8 mouse cellular contexts compared by ENCODE assay signal in the genomic region with DNA sequence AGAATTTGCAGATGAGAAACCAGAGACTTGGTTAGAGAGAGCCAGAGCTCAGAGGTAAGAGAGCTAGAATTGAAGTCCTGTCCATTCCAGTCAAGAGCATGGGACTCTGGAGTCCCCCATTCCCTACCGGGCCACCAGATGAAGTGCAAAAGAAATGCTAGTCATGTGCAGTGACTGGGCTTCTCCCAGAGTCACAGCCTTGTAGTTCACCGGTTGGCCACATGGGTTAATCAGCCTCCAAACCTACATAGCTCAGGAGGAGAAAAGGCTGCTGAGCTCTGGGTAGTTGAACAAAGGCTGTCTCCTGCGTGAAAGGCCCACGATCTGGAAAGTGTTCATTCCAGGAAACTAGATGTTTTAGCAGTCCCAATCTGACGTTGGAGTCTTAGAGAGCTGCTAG. TPM values are rescaled to one million over a fixed set of nuclear protein-coding genes. Genes with fewer than 3 reads are reported as not detected.
A peak's percentile ranks its signal among the peaks of the same experiment; 100 is the strongest.
DNase-seq lines count a peak whose midpoint lies in the region; ATAC-seq and TF ChIP-seq lines count a peak whose summit lies in the region.

No protein-coding gene starts in this region.

- 17% methylated on average over 5 of the region's 5 CpGs for WGBS in forebrain, embryonic 12.5 days
- WGBS in forebrain, embryonic 16.5 days = 14% methylated on average over 5 of the region's 5 CpGs
- 13% methylated on average over 5 of the region's 5 CpGs for WGBS in kidney, embryonic 14.5 days

- peak; percentile 26; the same call in 1 of the 2 replicates for TF ChIP-seq CTCF in testis, adult 2 months (IDR thresholded peaks at IDR 0.05; ENCODE audit: control insufficient read depth, insufficient read depth, insufficient replicate concordance, low read depth, low read length)

- no peak for TF ChIP-seq POLR2A in testis, adult 2 months (IDR thresholded peaks at IDR 0.05; ENCODE audit: control insufficient read depth, low read depth, low read length)

- peak; percentile 53; the same call in 1 of the 2 replicates for ATAC-seq in forebrain, embryonic 12.5 days (ENCODE audit: low FRiP score)
- no peak; the same call in 1 of the 2 replicates for ATAC-seq in forebrain, embryonic 16.5 days
- ATAC-seq in kidney, embryonic 14.5 days (ENCODE audit: low FRiP score, low TSS enrichment) = peak; percentile 75; the same call in 1 of the 2 replicates

- H3K27ac ChIP-seq in forebrain, embryonic 12.5 days = no peak overlapping the region
- no peak overlapping the region for H3K27ac ChIP-seq in forebrain, embryonic 16.5 days (ENCODE audit: low read length)
- no peak overlapping the region for H3K27ac ChIP-seq in testis, adult 2 months (ENCODE audit: control insufficient read depth, insufficient read depth, low read depth, low read length)
- H3K27ac ChIP-seq in kidney, embryonic 14.5 days (ENCODE audit: low read depth, low read length) = no peak overlapping the region

- H3K4me1 ChIP-seq in forebrain, embryonic 12.5 days = no peaks in the 10 kb centered on the region; the same call in 1 of the 2 replicates
- no peaks in the 10 kb centered on the region; the same call in 1 of the 2 replicates for H3K4me1 ChIP-seq in forebrain, embryonic 16.5 days (replicated peaks; ENCODE audit: control insufficient read depth, insufficient read depth, low read length)
- H3K4me1 ChIP-seq in testis, adult 2 months (ENCODE audit: control insufficient read depth, insufficient read depth, low read length) = peaks cover 7% of the 10 kb centered on the region
- H3K4me1 ChIP-seq in kidney, embryonic 14.5 days (ENCODE audit: control insufficient read depth, insufficient read depth, low read length) = peaks cover 6% of the 10 kb centered on the region; the same call in 1 of the 2 replicates

- H3K9ac ChIP-seq in forebrain, embryonic 12.5 days = no peak overlapping the region
- no peak overlapping the region for H3K9ac ChIP-seq in forebrain, embryonic 16.5 days (replicated peaks; ENCODE audit: low read depth, low read length)
- no peak overlapping the region for H3K9ac ChIP-seq in kidney, embryonic 14.5 days (ENCODE audit: low read depth, low read length)

- no peaks in the 10 kb centered on the region for H3K36me3 ChIP-seq in forebrain, embryonic 12.5 days (replicated peaks)
- no peaks in the 10 kb centered on the region for H3K36me3 ChIP-seq in forebrain, embryonic 16.5 days (ENCODE audit: control insufficient read depth, insufficient read depth)
- H3K36me3 ChIP-seq in testis, adult 2 months (ENCODE audit: control insufficient read depth, insufficient read depth, low read length) = no peaks in the 10 kb centered on the region
- H3K36me3 ChIP-seq in kidney, embryonic 14.5 days (ENCODE audit: control insufficient read depth, insufficient read depth, low read length) = no peaks in the 10 kb centered on the region

- H3K27me3 ChIP-seq in forebrain, embryonic 12.5 days = peaks cover 12% of the 10 kb centered on the region
- H3K27me3 ChIP-seq in forebrain, embryonic 16.5 days (replicated peaks; ENCODE audit: control insufficient read depth, insufficient read depth, low read length) = no peaks in the 10 kb centered on the region
- no peaks in the 10 kb centered on the region for H3K27me3 ChIP-seq in testis, adult 2 months (ENCODE audit: control insufficient read depth, insufficient read depth, low read length)
- no peaks in the 10 kb centered on the region for H3K27me3 ChIP-seq in kidney, embryonic 14.5 days (ENCODE audit: control insufficient read depth, insufficient read depth, low read length)

- no peak overlapping the region for H3K4me2 ChIP-seq in forebrain, embryonic 12.5 days
- H3K4me2 ChIP-seq in forebrain, embryonic 16.5 days (ENCODE audit: low read length) = no peak overlapping the region
- no peak overlapping the region for H3K4me2 ChIP-seq in kidney, embryonic 14.5 days (replicated peaks; ENCODE audit: low read depth, low read length)

- no peaks in the 10 kb centered on the region for H3K9me3 ChIP-seq in forebrain, embryonic 12.5 days
- H3K9me3 ChIP-seq in forebrain, embryonic 16.5 days (ENCODE audit: control insufficient read depth, low read length) = no peaks in the 10 kb centered on the region
- no peaks in the 10 kb centered on the region for H3K9me3 ChIP-seq in kidney, embryonic 14.5 days (ENCODE audit: control insufficient read depth, low read length)

- no peak for DNase-seq in testis, postnatal 14 days (ENCODE audit: low spot score)
- DNase-seq in embryo, embryonic 10.5 days (ENCODE audit: low spot score) = peak; percentile 84
- peak; percentile 77 for DNase-seq in mesoderm, embryonic 11.5 days (ENCODE audit: low read depth, low spot score)
- no peak for DNase-seq in c-Kit-positive CD71-positive TER-119-positive erythroid progenitor cells, embryonic 14.5 days (ENCODE audit: low spot score)

- no peak overlapping the region for H3K4me3 ChIP-seq in forebrain, embryonic 12.5 days (replicated peaks)
- H3K4me3 ChIP-seq in forebrain, embryonic 16.5 days (replicated peaks; ENCODE audit: low read length) = no peak overlapping the region
- no peak overlapping the region for H3K4me3 ChIP-seq in testis, adult 2 months (ENCODE audit: control insufficient read depth, low read depth, low read length)
- no peak overlapping the region for H3K4me3 ChIP-seq in kidney, embryonic 14.5 days (ENCODE audit: low read length)

RNA-seq across cellular contexts. Expression of a gene that starts 24.8 kb away (rescaled TPM):
- polyA plus RNA-seq in forebrain, embryonic 12.5 days (2016; fragmentation: Nextera tagmentation; extraction: Ambion mirVana) = 19.5 and 23.2 TPM in 2 replicates
- 7.4 and 7.7 TPM in 2 replicates for polyA plus RNA-seq in forebrain, embryonic 16.5 days (2015; fragmentation: Nextera tagmentation; extraction: Ambion mirVana)
- 0.43 and 0.59 TPM in 2 replicates for polyA plus RNA-seq in testis, adult 2 months (2012; rRNA removed)
- 65.5 and 94.9 TPM in 2 replicates for polyA plus RNA-seq in kidney, embryonic 14.5 days (2014; fragmentation: Nextera tagmentation; extraction: Ambion mirVana)

Comparison
In these comparisons a context has a peak if more than half of its experiments do, and no peak if none do; other contexts are left out.
1. DNase-seq: peak in embryo, embryonic 10.5 days (single experiment) and mesoderm, embryonic 11.5 days (single experiment); none in testis, postnatal 14 days (single experiment) and c-Kit-positive CD71-positive TER-119-positive erythroid progenitor cells, embryonic 14.5 days (single experiment).